Mouse (Mus musculus): ENCODE results near the gene A730015C16Rik.

A730015C16Rik gene

GRCm38 (mm10) chr4:108848505-108848848 is at the start of gene A730015C16Rik:
TSS of gene A730015C16Rik (minus strand) at chr4:108848619.
- no peak for DNase-seq (ENCODE audit: extremely low spot score)

DNA sequence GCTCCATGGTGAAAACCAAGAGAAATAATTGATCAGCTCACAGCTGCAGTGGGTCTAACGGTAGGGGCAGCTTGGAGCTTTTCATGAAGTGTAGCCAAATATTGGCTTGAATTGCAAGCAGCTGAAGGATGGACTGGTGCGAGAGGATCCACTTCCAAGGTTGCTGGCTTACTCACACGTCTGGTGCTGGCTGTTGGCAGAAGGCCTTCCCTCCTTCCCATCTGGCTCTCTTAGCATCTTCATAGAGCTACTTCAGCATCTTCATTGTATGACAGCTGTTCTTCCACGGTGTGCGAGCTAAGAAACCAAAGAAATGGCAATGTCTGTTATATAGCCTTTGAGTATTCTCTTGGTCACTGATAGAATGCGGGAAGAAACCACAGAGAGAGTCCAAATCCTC is 42.5 kb upstream of the A730015C16Rik start:
- DNase-seq (ENCODE audit: extremely low spot score): no peak

GRCm38 (mm10) chr4:108887456-108887855 is 39.0 kb upstream of the A730015C16Rik start:
- no peak for DNase-seq (ENCODE audit: extremely low spot score)

- peak; percentile 15 for DNase-seq (ENCODE audit: extremely low spot score)
These were observed 35.4 kb upstream of the A730015C16Rik start for GRCm38 (mm10) chr4:108883815-108884214.

GRCm38 (mm10) chr4:108878963-108879822 is 30.8 kb upstream of the A730015C16Rik start, which contains the start of gene Rab3b:
TSS of gene Rab3b (plus strand) at chr4:108879063.
- peak; percentile 83 for DNase-seq (ENCODE audit: extremely low spot score)

GRCm38 (mm10) chr4:108877901-108878300 is 29.5 kb upstream of the A730015C16Rik start:
- no peak for DNase-seq (ENCODE audit: extremely low spot score)

DNA sequence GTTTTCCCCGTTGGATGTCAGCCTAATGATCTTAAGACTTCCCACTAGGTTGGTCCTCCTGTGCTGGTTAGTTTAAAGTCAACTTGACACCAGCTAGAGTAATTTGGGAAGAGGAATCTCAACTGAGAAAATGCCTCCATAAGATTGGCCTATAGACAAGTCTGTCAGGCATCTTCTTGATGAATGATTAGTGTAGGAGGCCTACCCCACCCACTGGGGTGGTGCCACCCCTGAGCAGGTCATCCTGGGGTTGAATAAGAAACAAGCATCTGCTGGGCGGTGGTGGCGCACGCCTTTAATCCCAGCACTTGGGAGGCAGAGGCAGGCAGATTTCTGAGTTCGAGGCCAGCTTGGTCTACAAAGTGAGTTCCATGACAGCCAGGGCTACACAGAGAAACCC is 25.3 kb upstream of the A730015C16Rik start:
- DNase-seq (ENCODE audit: extremely low spot score): no peak

- DNase-seq (ENCODE audit: extremely low spot score): peak; percentile 83
These were observed 21.4 kb upstream of the A730015C16Rik start for GRCm38 (mm10) chr4:108869730-108870374.

DNA sequence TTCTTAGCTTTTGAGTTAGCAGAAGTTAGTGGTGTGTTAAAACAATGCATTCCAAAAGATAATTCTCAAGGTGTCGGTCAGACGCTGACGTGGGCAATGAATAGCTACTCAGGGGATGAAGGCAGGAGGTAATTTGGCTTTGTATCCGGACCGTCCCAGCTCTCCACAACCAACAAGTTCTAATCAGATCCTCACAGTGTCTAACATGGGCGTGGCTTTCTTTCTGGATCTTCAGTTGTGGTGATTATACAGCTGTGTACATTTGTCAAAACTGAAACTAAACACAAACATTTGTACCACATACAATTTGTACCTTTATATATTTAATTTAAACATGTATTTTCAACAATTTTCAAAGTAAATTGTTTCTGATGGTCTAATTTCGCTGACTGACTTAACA is 18.4 kb upstream of the A730015C16Rik start:
- no peak for DNase-seq (ENCODE audit: extremely low spot score)

DNA sequence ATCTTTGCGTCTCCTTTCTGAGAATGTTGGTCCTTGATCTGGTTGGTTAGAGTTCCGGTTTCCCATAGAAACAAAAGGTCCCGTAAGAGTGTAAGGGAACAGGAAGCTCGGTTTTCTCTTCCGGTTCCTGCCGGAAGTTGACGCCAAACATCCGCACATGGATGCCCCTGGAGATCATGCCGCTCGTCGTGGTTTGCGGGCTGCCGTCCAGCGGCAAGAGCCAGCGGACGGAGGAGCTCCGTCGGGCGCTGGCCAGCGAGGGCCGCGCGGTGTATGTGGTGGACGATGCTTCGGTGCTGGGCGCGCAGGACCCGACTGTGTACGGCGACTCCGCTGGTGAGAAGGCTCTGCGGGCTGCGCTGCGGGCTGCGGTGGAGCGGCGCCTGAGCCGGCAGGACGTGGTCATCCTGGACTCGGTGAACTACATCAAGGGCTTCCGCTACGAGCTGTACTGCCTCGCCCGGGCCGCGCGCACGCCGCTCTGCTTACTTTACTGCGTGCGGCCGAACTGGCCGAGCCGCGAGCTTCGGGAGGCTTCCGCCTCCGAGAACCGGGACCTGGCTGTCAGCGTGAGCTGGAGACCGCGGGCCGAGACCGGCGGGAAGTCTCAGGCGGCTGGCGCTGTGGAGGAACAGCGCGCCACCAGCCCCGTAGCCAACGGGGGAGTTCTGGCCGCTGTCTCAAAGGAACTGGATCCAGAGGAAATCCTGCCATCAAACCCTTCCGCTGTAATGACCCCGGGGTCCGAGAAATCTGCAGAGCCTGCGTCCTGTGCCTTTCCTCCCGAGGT is 509 bp downstream of the A730015C16Rik start, which contains the start of gene Kti12:
Kti12 (plus strand) TSS at position 71 of the 790 bp plus-strand sequence.
- DNase-seq (ENCODE audit: extremely low spot score): peak; percentile 81

DNA sequence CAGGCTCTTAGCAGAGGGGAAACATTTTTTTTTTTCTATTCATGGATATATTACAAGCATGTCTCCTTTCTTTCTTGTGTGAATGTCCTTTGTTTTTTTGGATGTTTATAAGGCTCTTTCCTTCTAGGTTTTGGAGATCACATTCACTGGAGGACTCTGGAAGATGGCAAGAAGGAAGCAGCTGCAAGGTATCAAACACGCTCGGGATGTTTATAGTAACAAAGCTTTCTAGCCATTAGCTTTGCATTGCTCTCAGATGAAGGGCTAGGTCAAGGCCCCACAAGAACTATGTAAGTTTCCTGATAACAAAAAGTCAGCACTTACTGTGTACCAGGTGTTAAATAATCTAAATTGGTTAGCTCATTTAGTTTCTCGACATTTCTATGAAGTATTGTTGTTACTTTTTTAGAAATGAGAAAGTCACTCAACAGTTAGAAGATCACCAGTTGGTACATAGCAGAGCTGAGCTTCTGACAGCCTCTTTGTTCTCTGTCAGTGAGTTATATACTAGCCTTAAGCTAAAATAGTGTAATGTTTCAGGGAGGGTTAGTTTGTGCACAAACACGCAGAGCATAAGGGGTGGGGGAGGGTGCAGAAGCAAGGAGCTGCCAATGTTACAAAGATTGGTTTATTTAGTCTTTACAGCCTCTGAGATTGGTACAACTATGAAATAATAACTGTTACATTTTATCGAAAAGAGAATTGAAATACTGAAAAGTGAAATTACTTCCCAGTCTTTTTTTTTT is 2.4 kb downstream of the A730015C16Rik start:
- no peak for DNase-seq (ENCODE audit: extremely low spot score)

GRCm38 (mm10) chr4:108843336-108843735 is 5.1 kb downstream of the A730015C16Rik start:
- no peak for DNase-seq (ENCODE audit: extremely low spot score)

GRCm38 (mm10) chr4:108841920-108842578 is 6.4 kb downstream of the A730015C16Rik start:
- no peak for DNase-seq (ENCODE audit: extremely low spot score)

GRCm38 (mm10) chr4:108838031-108838430 is 10.4 kb downstream of the A730015C16Rik start:
- no peak for DNase-seq (ENCODE audit: extremely low spot score)

GRCm38 (mm10) chr4:108835496-108835895 is 12.9 kb downstream of the A730015C16Rik start:
- DNase-seq (ENCODE audit: extremely low spot score): no peak

DNA sequence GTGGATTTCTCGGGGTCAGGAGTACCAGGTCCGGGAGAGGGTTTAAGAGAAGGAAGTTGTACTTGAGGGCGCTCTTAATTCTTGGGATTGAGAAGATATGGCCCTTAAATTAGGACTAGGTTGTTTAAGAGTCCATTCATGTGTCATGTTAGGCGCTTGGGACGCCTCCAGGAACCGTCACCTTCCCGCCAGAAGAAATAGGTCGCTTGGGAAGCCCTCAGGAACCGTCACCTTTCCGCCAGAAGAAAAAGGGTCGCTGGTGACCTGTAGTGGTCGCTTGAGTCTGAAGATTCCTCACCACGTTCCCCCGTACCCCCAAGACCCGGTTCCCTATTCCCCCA is 13.5 kb downstream of the A730015C16Rik start:
- no peak for DNase-seq (ENCODE audit: extremely low spot score)

DNA sequence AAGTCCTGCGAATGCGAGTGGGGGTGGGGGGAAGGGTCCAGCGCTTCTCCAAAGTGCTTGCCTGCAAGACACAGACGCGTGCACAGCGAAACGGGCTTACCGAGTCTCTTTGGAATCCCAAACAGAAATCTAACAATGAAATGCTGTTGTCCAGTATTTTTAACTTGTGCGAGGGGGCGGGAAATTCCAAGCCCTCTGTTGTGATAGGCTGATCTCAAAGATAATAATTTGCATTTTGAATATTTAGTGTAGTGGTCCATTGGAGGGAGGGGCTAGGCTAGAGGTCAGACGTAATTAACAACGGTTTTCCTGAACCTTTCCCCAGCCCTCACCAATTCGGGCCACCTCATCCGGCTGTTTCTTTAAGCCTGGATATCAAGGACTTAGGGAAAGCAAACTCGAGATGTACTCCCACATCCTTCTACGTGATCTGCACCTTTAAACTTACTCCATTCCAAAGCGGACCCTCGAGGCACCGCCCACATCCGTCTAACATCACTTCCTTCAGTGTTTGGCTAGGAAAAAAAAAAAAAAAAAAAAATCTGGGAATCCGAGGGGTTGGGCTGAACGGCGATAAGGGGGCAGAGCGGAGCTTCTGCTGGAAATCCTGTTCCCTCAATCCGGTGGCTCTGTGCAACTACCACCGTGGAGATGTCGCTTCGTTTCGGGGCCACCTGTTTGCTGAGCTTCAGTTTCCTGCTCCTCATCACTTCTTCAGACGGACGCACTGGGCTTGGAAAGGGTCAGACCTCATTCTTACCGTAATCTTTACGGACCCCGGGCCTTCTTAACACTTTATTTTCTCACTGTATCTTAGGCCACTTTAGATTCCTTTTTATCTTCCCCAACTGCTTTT is 14.1 kb downstream of the A730015C16Rik start, which contains the start of gene Txndc12:
Txndc12 (plus strand) TSS at position 487 of the 856 bp plus-strand sequence.
- DNase-seq (ENCODE audit: extremely low spot score): peak; percentile 91

- no peak for DNase-seq (ENCODE audit: extremely low spot score)
These were observed 14.6 kb downstream of the A730015C16Rik start for GRCm38 (mm10) chr4:108833828-108834114.

- peak; percentile 97 for DNase-seq (ENCODE audit: extremely low spot score)
These were observed 15.2 kb downstream of the A730015C16Rik start, which contains the start of gene Btf3l4 for GRCm38 (mm10) chr4:108832916-108833827. TSS of gene Btf3l4 (minus strand) at chr4:108833614.

Measured in embryo, embryonic 9.5 days (tissue).